Comparison of ENCODE assay signal across 7 mouse cellular contexts in genomic region chr14:100260531-100260930, GRCm38 (mm10). TPM values are rescaled to one million over a fixed set of nuclear protein-coding genes. Genes with fewer than 3 reads are reported as not detected.
DNase-seq lines count a peak whose midpoint lies in the region; ATAC-seq and TF ChIP-seq lines count a peak whose summit lies in the region.

No protein-coding gene starts in this region.

- TF ChIP-seq CTCF in heart, postnatal 0 days (IDR thresholded peaks at IDR 0.05; ENCODE audit: low read depth), result no peak

- H3K9me3 ChIP-seq in heart, postnatal 0 days (replicated peaks; ENCODE audit: control insufficient read depth, low read length), result no peaks in the 10 kb centered on the region

- peak; percentile 27 for DNase-seq in ES-CJ7 (ENCODE audit: low read depth, low spot score)
- peak; percentile 25 for DNase-seq in heart, postnatal 0 days (ENCODE audit: low spot score)
- peak; percentile 45 to 76 for DNase-seq in kidney, postnatal 25 days
- DNase-seq in cerebellum, postnatal 4 days (ENCODE audit: low spot score in 2 of 2), result no peak
- DNase-seq in thymus, adult 18-20 months, result no peak
- DNase-seq in retina, embryonic 14.5 days (ENCODE audit: low spot score), result no peak

- H3K4me1 ChIP-seq in heart, postnatal 0 days (ENCODE audit: control insufficient read depth, insufficient read depth), result peaks cover 6% of the 10 kb centered on the region; the same call in 1 of the 2 replicates

- H3K4me3 ChIP-seq in heart, postnatal 0 days (ENCODE audit: low read depth, low read length), result no peak overlapping the region

- H3K36me3 ChIP-seq in heart, postnatal 0 days (replicated peaks; ENCODE audit: control insufficient read depth, insufficient read depth, low read length), result no peaks in the 10 kb centered on the region

- no peak overlapping the region for H3K4me2 ChIP-seq in heart, postnatal 0 days (ENCODE audit: low read depth, low read length)

- peak; percentile 32 for ATAC-seq in CD4-positive, CD25-positive, alpha-beta regulatory T cell, adult 4 months
- no peak for ATAC-seq in heart, postnatal 0 days (ENCODE audit: insufficient read depth, low read depth)

- H3K27ac ChIP-seq in heart, postnatal 0 days (ENCODE audit: low read depth), result peak overlapping the region; percentile 61; the same call in 1 of the 2 replicates

- 62% methylated on average over 4 of the region's 4 CpGs for WGBS in heart, postnatal 0 days

- TF ChIP-seq EP300 in heart, postnatal 0 days (IDR thresholded peaks at IDR 0.05; ENCODE audit: low read depth), result no peak

- H3K27me3 ChIP-seq in heart, postnatal 0 days (ENCODE audit: control insufficient read depth, insufficient read depth, low read length), result no peaks in the 10 kb centered on the region

- H3K9ac ChIP-seq in heart, postnatal 0 days (replicated peaks; ENCODE audit: low read depth, low read length), result no peak overlapping the region

RNA-seq across cellular contexts. Expression of gene Klf12, which starts 23.9 kb away (rescaled TPM):
- polyA plus RNA-seq in CD4-positive, CD25-positive, alpha-beta regulatory T cell, adult 4 months (2017; shearing (Covaris generic)), result 1 to 10 TPM; 2.4 to 4.3 TPM
- total RNA-seq in heart, postnatal 0 days (2014; rRNA removed; ENCODE audit: low replicate concordance), result 5.7 and 26.3 TPM in 2 replicates
- polyA plus RNA-seq in heart, postnatal 0 days (2015; fragmentation: Nextera tagmentation; extraction: Ambion mirVana), result 4.1 and 4.7 TPM in 2 replicates

Comparison
In these comparisons a context has a peak if more than half of its experiments do, and no peak if none do; other contexts are left out.
1. DNase-seq: peak in ES-CJ7 (single experiment), heart, postnatal 0 days (single experiment) and kidney, postnatal 25 days (2 of 2); none in cerebellum, postnatal 4 days (0 of 2), thymus, adult 18-20 months (0 of 2) and retina, embryonic 14.5 days (single experiment).